Mouse (Mus musculus): ENCODE results near the gene Gm47283.

Gene Gm47283

GRCm38 (mm10) chrY:90784438-90784837 lies at the start of gene Gm47283:
Gene Gm47283 (plus strand): TSS chrY:90784738.
- no CpG with 5 or more reads among the region's 48 CpGs for WGBS

DNA sequence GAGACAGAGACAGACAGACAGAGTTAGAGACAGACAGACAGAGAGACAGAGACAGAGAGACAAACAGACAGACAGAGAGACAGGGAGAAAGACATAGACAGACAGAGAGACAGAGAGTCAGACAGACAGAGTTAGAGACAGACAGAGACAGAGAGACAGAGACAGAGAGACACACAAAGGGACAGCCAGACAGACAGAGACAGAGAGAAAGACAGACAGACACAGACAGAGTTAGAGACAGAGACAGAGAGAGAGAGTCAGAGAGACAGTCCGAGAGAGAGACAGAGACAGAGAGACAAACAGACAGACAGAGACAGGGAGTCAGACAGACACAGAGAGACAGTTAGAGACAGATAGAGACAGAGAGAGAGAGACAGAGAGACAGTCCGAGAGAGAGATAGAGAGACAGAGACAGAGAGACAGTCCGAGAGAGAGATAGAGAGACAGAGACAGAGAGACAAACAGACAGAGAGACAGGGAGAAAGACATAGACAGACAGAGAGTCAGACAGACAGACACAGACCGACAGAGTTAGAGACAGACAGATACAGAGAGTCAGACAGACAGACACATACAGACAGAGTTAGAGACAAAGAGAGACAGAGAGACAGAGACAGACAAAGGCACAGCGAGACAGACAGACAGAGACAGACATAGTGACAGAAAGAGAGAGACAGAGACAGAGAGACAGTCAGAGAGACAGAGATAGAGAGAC lies 49.2 kb upstream of the Gm47283 start:
- 78% methylated on average over 5 of the region's 5 CpGs for WGBS

GRCm38 (mm10) chrY:90736217-90737000 lies 48.1 kb upstream of the Gm47283 start:
- WGBS, result 80% methylated on average over 6 of the region's 9 CpGs

GRCm38 (mm10) chrY:90737606-90738430 lies 46.7 kb upstream of the Gm47283 start:
- 60% methylated on average over 4 of the region's 7 CpGs for WGBS

DNA sequence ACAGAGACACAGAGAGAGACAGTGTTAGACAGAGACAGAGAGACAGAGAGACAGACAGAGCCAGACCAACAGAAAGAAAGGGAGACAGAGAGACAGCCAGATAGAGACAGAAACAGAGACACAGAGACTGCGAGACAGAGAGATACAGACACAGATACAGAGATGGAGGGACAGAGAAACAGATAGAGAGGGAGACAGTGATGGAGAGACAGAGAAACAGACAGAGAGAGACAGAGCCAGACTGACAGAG lies 46.2 kb upstream of the Gm47283 start:
- 79% methylated on average over 1 of the region's 1 CpGs for WGBS

- 71% methylated on average over 28 of the region's 28 CpGs for WGBS
Observed at GRCm38 (mm10) chrY:90738841-90739530, 45.6 kb upstream of the Gm47283 start.

DNA sequence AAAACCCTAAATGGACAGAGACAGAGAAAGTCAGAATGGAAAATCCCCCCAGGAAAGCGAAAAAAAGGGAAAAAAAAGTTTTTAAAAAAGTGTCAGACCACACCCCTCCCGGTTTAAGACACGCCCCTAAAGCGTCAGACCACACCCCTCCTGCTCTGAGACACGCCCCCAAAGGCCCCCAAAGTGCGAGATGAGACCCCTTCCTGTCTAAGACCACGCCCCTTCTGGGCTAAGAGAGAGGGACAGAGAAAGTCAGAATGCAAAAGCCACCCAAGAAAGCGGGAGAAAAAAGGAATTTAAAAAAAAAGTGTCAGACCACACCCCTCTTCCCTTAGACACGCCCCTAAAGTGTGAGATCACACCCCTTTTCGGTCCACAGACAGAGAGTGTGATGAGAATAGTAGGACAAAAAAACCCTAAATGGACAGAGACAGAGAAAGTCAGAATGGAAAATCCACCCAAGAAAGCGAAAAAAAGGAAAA lies 45.0 kb upstream of the Gm47283 start:
- 48% methylated on average over 11 of the region's 11 CpGs for WGBS

- 49% methylated on average over 14 of the region's 14 CpGs for WGBS
Observed at GRCm38 (mm10) chrY:90740013-90740561, 44.5 kb upstream of the Gm47283 start.

- WGBS, result 79% methylated on average over 38 of the region's 38 CpGs
Observed at GRCm38 (mm10) chrY:90741006-90741405, 43.5 kb upstream of the Gm47283 start.

- WGBS, result 85% methylated on average over 43 of the region's 43 CpGs
Observed at GRCm38 (mm10) chrY:90741452-90742260, 42.9 kb upstream of the Gm47283 start.

DNA sequence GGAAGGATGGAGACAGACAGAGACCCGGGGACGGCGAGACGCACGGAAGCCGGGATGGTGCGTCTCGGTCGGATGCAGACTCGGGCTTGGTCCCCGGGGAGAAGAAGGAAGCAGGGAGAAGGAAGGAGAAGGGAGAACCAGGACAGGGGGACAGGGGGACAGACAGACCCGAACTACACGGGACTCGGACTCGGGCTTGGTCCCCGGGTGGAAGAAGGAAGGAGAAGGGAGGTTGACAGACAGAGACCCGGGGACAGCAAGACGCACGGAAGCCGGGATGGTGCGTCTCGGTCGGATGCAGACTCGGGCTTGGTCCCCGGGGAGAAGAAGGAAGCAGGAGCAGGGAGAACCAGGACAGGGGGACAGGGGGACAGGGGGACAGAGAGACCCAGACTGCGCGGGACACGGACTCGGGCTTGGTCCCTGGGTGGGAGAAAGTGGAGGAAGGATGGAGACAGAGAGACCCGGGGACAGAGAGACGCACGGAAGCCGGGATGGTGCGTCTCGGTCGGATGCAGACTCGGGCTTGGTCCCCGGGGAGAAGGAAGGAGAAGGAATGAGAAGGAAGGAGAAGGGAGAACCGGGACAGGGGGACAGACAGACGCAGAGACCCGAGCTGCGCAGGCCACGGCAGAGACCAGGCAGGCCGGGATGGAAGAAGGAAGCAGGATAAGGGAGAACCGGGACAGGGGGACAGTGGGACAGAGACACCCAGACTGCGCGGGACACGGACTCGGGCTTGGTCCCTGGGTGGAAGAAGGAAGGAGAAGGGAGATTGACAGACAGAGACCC lies 42.1 kb upstream of the Gm47283 start:
- WGBS, result 89% methylated on average over 49 of the region's 49 CpGs

DNA sequence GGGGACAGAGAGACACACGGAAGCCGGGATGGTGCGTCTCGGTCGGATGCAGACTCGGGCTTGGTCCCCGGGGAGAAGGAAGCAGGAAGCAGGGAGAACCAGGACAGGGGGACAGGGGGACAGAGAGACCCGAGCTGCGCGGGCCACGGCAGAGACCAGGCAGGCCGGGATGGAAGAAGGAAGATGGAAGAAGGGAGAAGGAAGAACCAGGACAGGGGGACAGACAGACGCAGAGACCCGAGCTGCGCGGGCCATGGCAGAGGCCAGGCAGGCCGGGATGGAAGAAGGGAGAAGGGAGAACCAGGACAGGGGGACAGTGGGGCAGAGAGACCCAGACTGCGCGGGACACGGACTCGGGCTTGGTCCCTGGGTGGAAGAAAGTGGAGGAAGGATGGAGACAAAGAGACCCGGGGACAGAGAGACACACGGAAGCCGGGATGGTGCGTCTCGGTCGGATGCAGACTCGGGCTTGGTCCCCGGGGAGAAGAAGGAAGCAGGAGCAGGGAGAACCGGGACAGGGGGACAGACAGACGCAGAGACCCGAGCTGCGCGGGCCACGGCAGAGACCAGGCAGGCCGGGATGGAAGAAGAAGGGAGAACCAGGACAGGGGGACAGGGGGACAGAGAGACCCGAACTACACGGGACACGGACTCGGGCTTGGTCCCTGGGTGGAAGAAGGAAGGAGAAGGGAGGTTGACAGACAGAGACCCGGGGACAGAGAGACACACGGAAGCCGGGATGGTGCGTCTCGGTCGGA lies 41.3 kb upstream of the Gm47283 start:
- 83% methylated on average over 46 of the region's 46 CpGs for WGBS

- 86% methylated on average over 4 of the region's 21 CpGs for WGBS
Observed at GRCm38 (mm10) chrY:90743811-90744220, 40.7 kb upstream of the Gm47283 start.

- WGBS, result 65% methylated on average over 51 of the region's 51 CpGs
Observed at GRCm38 (mm10) chrY:90744381-90744981, 40.1 kb upstream of the Gm47283 start.

DNA sequence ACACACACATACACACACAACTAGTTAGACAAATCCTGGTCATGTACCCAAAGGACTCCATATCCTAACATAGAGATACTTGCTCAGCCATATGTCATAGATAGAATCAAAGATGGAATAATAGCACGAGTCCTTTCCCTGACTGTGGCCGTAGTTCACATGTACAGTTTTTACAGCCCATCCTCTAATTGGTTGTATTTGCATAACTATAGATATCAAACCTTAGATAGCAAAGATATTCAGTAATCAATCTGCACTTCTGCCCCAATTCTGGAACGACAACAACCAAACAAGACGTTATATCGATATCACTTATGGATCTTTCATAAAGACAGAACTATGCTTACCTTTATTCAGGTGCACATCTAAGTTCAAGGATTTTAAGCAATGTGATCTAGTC lies 39.3 kb upstream of the Gm47283 start:
- WGBS, result 95% methylated on average over 5 of the region's 5 CpGs

GRCm38 (mm10) chrY:90754721-90755120 lies 29.8 kb upstream of the Gm47283 start, which contains the start of gene Gm21860:
Gene Gm21860 (minus strand): TSS chrY:90754821.
- WGBS, result no CpG with 5 or more reads among the region's 8 CpGs

- no CpG with 5 or more reads among the region's 8 CpGs for WGBS
Observed at GRCm38 (mm10) chrY:90839077-90839476, 54.5 kb downstream of the Gm47283 start, which contains the start of gene Gm21748. Gene Gm21748 (minus strand): TSS chrY:90839177.

Data from cerebral cortex, adult 2 months (tissue).